Mouse (Mus musculus): ENCODE data around the gene Fam241a.

Gene Fam241a

GRCm38 (mm10) chr3:127895792-127896541, at the start of gene Fam241a:
TSS of gene Fam241a (minus strand) at chr3:127896324.
- DNase-seq (ENCODE audit: low spot score) = no peak

GRCm38 (mm10) chr3:127932453-127932852, 36.3 kb upstream of the Fam241a start:
- no peak for DNase-seq (ENCODE audit: low spot score)

- no peak for DNase-seq (ENCODE audit: low spot score)
These were observed 34.3 kb upstream of the Fam241a start for GRCm38 (mm10) chr3:127930326-127931012.

DNA sequence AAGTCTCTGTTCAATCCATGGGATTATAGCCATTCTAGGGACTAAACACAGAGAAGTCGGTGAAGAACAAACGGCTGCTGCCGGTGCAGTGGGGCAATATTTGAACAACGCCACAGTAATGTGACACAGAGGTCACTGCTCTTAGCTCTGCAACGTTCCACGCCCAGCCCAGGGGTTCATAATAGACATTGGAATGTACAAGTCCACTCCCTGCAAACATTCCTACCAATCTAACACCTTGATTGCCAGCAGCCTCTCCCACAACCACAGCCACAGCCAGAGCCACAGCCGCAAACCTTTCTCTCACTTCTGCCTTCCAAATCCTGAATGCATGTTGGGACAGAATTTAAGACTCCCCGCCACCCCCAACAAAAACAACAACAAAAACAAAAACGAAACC, 33.8 kb upstream of the Fam241a start:
- DNase-seq (ENCODE audit: low spot score) = no peak

DNA sequence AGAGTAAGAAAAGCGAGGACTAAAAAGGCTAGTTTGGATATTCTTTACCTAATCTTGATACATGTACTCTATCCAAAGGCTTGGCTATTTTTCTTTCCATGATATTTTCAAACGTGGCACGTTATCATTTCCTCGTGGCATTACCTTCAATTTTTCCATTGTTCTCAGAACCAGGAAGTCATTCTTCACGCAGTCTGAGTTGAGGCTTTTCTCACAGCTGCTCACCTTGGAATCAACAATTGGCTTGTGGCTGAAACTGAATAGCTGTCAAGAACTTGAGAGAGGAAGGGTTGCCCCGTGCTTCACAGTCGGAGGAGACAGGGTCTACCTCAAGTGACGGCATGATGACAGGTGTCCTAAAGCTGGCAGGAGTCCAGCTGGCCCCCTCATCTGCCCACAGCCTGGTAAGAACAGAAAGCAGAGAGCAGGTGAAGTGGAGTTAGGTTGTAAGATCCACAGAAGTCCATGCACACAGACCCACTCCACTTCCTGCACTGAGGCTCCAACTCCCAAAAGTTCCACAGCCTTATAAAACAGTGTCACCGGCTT, 30.6 kb upstream of the Fam241a start:
- DNase-seq (ENCODE audit: low spot score) = no peak

- no peak for DNase-seq (ENCODE audit: low spot score)
These were observed 28.3 kb upstream of the Fam241a start for GRCm38 (mm10) chr3:127924464-127924863.

DNA sequence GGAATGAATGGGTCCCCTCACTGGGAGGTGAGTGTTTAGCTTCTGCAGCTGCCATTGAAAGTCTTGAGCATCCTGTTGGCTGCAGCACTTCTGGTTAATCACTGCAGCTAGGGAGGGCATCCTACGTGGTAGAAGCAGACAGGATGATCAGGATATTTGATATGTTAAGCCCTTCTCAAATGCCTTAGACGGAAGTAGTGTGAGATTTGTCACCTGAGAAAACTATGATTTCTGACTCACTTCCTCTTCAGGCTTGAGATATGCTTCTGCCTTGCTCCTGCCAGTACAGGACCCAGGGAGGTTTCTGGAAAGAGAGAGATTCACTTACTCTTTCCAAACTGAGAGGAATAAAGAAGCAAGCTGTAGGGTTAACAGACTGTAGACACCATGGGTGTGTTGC, 27.1 kb upstream of the Fam241a start:
- DNase-seq (ENCODE audit: low spot score) = no peak

DNA sequence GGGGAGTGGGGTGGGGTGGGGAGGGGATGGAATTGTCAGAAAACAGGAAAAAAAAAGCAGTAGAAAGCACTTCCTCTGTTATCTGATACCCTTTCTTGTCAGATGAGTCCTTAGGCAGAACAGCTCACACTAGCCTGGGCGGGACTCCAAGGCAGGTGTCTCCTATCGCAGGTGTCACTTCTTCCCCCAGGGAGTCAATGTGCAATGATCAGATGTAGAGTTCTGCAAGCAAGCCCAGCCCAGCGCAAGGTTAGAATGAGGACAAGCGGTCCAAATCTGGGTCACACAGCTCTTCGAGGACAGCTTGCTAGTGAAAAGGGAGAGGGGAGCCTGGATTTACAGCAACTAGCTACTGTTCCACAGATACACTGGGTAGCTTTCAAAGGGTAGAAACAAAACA, 26.0 kb upstream of the Fam241a start:
- no peak for DNase-seq (ENCODE audit: low spot score)

DNA sequence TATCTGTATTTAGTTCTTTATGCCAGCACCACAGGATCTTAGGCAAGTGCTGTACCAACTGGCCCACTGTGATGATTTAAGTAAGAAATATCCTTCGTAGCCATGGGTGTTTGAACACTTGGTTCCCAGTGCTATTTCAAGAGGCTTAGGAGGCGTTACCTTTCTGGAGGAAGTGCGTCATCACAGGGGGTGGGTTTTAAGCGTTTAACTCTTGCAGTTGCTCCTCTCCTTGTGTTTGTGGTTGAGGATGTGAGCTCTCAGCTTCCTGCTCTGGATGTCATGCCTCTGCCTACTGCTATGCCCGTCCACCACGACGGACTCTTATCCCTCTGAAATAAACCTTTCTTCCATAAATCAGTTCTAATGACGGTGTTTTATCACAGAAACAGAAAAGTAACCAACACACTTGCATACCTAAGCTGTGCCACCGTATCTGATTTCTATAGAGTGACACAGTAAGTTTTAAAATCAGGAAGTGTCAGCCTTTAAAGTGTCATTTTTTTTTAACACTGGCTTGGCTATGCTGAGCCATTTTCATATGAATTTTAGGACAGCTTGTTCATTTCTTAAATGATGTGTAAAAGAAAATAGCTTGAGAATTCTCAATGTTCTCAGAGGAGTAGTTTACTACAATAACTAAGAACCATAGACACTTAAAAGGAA, 22.0 kb upstream of the Fam241a start:
- no peak for DNase-seq (ENCODE audit: low spot score)

DNA sequence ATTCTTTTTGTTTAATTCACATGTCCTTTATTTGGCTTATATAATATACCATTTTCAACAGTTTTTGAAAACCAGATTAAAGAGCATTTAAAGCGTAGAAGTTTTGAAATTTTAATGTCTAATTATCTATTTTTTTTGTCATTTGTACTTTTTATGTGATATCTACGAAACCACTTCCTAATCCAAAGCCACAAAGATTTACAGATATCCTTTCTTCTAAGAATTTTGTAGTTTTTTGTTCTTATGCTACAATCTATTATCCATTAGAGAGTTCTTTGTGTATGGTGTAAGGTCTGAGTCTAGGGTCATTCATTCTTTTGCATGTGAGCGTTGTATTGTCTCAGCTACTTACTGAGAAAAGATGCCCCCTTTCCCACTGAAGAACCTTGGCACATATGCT, 21.4 kb upstream of the Fam241a start:
- DNase-seq (ENCODE audit: low spot score) = no peak

- DNase-seq (ENCODE audit: low spot score) = no peak
These were observed 19.7 kb upstream of the Fam241a start for GRCm38 (mm10) chr3:127915656-127916334.

DNA sequence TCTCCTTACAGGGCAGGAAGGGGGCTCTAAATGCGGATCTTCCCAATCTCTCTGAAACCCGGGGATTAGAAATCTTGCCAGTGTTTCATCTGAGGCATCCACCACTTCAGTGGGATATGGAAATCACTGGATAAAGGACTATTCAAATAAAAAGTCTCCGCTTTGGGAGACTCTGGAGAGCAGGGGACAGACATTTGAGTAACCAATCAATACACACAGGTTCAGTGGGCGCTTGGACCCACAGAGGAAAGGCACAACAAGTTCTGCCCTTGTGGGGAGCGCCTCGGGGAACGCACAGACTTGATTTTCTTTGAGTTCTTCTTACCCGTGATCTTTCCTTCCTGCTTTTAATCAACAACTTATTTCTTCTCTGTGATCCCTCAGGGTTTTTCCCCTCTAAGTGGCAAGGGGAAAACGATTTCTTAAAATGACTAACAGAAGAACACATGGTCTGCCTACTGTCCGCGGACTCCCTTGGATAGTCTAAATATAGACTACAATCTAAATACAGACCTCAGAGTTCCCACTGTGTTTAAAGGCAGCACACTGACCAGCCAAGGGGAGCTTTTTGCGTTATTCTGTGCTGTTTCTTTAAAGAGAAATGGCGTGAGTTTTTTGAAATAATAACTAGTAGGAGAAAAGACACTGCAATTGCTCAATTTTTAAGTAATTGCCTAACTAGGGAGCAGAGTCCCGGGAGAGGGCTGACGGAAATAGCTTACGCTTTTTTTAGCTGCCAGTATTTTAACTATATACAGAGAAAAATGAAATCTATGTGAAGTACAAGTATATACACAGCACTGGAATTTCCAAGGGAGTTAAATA, 18.0 kb upstream of the Fam241a start:
- no peak for DNase-seq (ENCODE audit: low spot score)

- DNase-seq (ENCODE audit: low spot score) = no peak
These were observed 13.8 kb upstream of the Fam241a start for GRCm38 (mm10) chr3:127909941-127910340.

DNA sequence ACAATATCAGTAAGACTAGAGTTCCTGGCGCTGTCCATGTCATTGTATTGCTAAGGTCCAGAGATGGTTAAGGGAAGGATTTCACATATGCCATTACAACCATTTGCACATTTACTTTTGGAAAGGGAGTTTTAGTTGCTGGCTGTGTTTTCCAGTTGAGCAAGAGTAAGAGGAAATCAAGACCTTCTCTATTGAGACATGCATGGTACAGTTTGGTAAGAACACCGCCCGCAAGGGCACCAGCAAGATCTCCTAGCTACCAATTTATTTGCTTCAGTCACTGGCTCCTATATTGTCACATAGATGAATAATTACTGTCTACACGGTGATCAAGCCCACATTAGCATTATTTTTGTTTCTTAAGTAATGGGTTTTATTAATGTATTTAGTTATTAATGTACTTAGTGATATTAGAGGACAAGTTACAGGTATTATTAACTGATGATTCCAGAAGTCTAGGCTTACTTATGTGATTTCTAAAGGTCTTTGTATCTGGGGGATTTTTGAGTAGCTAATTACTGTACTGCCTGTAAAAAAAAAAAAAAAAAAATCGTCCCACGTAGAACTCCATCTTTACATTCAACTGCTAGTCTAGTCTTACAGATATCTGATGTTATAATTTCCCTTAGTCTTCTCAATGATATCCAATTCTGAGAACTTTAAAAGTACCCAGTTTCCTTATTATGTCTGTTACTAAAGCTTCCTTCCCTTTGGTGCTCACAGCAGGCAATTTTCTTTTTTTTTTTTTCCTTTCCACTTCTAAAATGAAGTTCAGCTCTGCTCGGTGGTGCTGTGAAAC, 944 bp downstream of the Fam241a start:
- no peak for DNase-seq (ENCODE audit: low spot score)

DNA sequence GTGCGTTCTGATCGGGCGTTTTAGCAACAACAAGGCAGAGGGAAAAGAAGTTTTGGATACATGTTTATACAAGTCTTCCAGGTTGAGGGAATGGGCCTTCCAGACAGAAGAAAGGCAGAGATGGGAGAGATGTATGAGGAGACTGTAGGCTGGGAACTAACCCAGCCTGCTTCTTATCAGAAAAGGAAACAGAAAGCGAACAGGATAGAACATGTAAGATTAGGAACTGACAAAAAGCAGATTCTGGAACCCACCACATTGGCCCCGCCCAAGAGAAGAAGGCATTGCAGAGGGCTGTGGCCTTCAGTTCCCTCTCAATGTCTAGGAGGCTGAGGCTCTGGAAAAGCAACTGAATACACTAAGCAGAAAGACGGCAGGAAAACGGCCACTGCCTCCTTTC, 2.2 kb downstream of the Fam241a start:
- no peak for DNase-seq (ENCODE audit: low spot score)

DNA sequence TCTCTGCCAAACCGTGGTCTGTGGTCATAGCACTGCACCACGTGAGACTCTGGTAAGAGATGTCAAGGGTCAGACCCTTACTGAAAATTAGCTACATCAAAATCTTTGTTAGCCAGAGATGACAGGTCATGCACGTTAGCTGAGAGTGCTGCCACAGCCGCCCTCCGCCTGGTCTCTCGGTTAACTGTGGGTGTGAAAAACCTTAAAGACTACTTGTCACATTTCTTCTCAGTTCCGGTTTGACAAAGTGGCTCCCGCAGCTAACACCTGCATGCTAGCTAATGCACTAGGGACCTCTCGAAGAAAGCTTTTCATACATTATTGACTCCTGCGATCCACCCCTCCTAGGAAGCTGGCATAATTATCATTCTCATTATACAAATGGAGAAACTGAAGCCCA, 4.2 kb downstream of the Fam241a start:
- no peak for DNase-seq (ENCODE audit: low spot score)

- DNase-seq (ENCODE audit: low spot score) = no peak
These were observed 6.1 kb downstream of the Fam241a start for GRCm38 (mm10) chr3:127890008-127890407.

DNA sequence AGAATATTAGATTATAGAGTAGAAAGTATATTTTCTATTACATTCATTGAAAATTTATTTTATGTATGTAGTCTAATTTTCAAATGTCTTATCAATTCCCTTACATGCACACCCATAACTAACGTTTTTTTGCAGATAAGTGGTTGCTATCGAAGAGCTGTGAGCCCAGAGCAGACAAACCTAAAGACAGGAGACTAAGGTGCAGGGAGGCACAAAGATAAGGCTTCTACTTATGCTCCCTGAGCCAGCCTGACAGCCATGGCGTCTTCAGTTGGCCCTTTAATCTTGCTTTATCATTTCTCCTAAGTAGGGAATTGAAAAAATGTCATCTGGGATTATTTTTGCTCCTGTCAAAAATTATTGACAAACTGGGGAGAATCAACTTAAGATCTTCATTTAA, 6.6 kb downstream of the Fam241a start:
- DNase-seq (ENCODE audit: low spot score) = no peak

DNA sequence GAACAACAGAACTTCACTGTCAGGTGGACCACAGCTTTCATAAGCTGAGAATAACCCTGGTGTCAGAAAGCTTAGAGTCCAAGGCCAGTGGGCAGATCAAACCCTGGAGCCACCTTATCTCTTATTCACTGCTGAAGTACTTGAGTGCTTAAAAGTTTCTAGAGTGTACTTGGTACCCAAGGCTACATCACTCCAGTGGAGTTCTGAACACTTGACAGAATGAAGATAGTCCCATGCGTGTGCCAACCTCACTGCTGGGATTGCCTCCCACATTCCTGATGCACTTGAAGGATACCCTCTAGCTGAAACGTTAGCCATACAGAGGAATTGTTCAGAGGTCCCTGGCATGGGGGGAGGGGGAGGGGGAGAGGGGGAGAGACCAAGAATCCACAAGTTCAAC, 14.4 kb downstream of the Fam241a start:
- no peak for DNase-seq (ENCODE audit: low spot score)

GRCm38 (mm10) chr3:127879968-127880367, 16.2 kb downstream of the Fam241a start:
- DNase-seq (ENCODE audit: low spot score) = no peak

DNA sequence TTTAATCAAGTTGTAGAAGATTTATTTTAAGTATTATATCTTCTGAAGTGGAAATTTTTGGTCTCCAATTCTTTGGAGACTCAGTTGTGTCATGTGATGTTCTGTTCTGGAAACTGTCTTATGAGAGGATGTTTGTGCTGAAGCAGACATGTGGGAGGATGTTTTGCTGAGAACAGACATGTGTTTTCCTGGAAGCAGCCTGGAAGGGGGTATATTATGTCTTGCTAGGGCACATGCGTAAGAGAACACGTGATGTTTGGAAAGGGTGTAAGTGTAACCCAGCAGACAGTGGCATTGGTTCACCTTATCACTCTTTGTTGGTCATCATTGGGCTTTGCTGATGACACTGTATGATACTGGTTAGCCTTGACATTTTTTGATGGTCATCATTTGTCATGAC, 20.6 kb downstream of the Fam241a start:
- no peak for DNase-seq (ENCODE audit: low spot score)

Data from layer of hippocampus, adult 9-10 months (tissue).